Mouse (Mus musculus): ENCODE results near the gene Olfr123. TPM values are rescaled to one million over a fixed set of nuclear protein-coding genes. Genes with fewer than 3 reads are reported as not detected.

Olfr123 gene
- polyA plus RNA-seq (2015; fragmentation: Nextera tagmentation; extraction: Ambion mirVana), result not detected in 2 replicates

DNA sequence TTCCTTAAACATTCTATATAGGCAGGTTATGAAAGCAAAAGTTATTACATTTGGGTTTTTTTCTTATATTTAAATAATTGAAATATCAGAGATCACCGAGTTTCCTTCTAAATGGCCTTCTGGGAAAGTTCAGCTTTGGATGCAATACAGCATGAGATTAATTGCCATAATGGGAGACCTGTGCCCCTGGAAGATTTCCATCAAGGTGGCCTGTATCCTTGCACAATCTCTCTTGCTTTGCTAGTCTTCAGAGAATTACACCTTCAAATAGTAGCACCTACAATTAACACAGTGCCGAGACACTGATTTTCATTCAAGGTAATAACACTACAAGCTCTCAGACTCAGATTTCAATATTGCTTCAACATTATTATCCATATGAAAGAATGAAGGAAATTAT is at the start of gene Olfr123:
Gene Olfr123 (plus strand): TSS at position 301 of the 400 bp plus-strand sequence.

DNA sequence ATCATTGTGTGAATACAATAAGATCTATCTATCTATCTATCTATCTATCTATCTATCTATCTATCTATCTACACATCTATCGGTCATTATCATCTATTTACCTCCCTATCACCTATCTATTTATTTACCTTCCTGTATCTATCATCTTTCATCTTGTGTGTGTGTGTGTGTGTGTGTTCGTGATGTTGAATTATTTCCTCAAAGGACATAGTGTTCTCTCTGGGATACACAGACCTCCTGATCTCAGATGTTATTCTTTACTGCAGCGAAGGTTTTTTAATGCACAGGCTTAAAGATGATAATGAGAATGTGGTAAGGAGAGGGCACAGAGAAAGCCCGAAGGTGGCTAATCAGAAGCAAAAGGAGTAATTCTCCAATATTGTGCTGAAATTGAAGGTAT is 25.0 kb upstream of the Olfr123 start, which contains the start of gene Olfr122:
Gene Olfr122 (plus strand): TSS at position 301 of the 400 bp plus-strand sequence.

DNA sequence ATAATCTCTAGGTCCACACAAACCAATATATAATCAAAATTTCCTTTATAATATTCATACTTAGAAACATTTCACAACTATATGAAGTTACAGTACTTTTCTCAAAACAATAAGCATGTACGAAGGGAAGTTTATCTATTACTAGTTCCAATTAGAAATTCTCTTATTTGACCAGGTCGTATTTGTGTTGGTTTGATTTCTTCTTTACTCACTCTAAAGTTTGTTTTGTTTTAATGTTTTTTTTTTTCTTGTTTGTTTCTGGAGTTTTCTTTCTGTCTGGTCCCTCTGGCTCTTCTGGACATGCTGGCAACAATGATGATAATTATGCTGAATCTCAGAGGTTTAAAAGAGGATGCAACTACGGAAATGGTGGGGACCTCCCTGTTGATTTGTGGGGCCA is 6.3 kb downstream of the Olfr123 start, which contains the start of gene Olfr124:
Gene Olfr124 (plus strand): TSS at position 301 of the 400 bp plus-strand sequence.

DNA sequence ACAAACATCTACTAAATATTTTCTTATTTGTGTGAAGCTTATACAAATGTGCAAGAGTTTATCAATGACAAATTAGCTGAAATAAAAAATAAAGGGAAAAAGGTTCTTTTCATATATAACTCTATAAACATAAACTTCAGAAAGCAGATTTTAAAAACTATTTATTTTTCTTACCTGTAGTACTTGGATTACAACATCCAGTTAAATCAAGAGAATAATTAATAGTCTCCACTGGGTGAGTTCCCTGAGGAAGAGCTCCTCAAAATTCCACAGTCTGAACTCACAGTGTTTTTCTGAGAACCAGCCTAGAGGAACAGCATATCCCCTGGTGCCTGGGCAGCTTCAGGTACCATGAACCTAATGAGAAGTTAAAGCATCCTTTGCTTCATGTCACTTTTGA is 39.3 kb downstream of the Olfr123 start, which contains the start of gene Olfr125:
Gene Olfr125 (plus strand): TSS at position 301 of the 400 bp plus-strand sequence.

DNA sequence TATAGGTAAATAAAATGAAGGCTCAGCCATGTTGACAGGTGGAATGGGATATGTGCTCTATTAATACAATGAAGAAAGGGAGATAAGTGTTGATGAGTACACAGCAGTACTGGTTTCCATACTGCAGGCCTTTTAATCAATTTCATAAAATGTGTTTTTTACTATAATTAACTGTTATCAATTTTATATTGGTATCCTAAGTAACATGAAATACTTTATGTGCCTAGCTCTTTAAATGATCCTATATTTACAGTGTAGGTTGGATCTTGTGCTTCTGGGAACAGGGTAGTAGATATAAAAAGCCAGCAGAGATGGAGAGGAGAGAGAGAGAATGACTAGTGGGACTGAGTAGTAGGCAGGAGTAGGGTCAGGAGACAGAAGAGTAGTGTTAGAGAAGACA is 53.9 kb downstream of the Olfr123 start, which contains the start of gene Olfr126:
Gene Olfr126 (plus strand): TSS at position 301 of the 400 bp plus-strand sequence.

Other genes starting within 250 kb of the Olfr123 start
- gene Olfr112, start 224.1 kb upstream of the Olfr123 start, polyA plus RNA-seq (2015; fragmentation: Nextera tagmentation; extraction: Ambion mirVana), result not detected in 2 replicates
- not detected in 2 replicates for gene Olfr113, start 215.9 kb upstream of the Olfr123 start, polyA plus RNA-seq (2015; fragmentation: Nextera tagmentation; extraction: Ambion mirVana)
- not detected in 2 replicates for gene Olfr114, start 200.8 kb upstream of the Olfr123 start, polyA plus RNA-seq (2015; fragmentation: Nextera tagmentation; extraction: Ambion mirVana)
- gene Olfr115, start 166.4 kb upstream of the Olfr123 start, polyA plus RNA-seq (2015; fragmentation: Nextera tagmentation; extraction: Ambion mirVana), result not detected in 2 replicates
- gene Olfr116, start 166.3 kb upstream of the Olfr123 start, polyA plus RNA-seq (2015; fragmentation: Nextera tagmentation; extraction: Ambion mirVana), result not detected in 2 replicates
- gene Olfr117, start 129.7 kb upstream of the Olfr123 start, polyA plus RNA-seq (2015; fragmentation: Nextera tagmentation; extraction: Ambion mirVana), result not detected in 2 replicates
- gene Olfr118, start 126.5 kb upstream of the Olfr123 start, polyA plus RNA-seq (2015; fragmentation: Nextera tagmentation; extraction: Ambion mirVana), result not detected in 2 replicates
- gene Olfr119, start 97.0 kb upstream of the Olfr123 start, polyA plus RNA-seq (2015; fragmentation: Nextera tagmentation; extraction: Ambion mirVana), result not detected in 2 replicates
- not detected in 2 replicates for gene Olfr120, start 71.7 kb upstream of the Olfr123 start, polyA plus RNA-seq (2015; fragmentation: Nextera tagmentation; extraction: Ambion mirVana)
- not detected in 2 replicates for gene Olfr121, start 44.7 kb upstream of the Olfr123 start, polyA plus RNA-seq (2015; fragmentation: Nextera tagmentation; extraction: Ambion mirVana)
- not detected in 2 replicates for gene Olfr122, start 24.9 kb upstream of the Olfr123 start, polyA plus RNA-seq (2015; fragmentation: Nextera tagmentation; extraction: Ambion mirVana)
- not detected in 2 replicates for gene Olfr124, start 6.4 kb downstream of the Olfr123 start, polyA plus RNA-seq (2015; fragmentation: Nextera tagmentation; extraction: Ambion mirVana)
- gene Olfr125, start 39.4 kb downstream of the Olfr123 start, polyA plus RNA-seq (2015; fragmentation: Nextera tagmentation; extraction: Ambion mirVana), result not detected in 2 replicates
- not detected in 2 replicates for gene Olfr126, start 54.0 kb downstream of the Olfr123 start, polyA plus RNA-seq (2015; fragmentation: Nextera tagmentation; extraction: Ambion mirVana)
- gene Olfr127, start 106.9 kb downstream of the Olfr123 start, polyA plus RNA-seq (2015; fragmentation: Nextera tagmentation; extraction: Ambion mirVana), result not detected in 2 replicates
- gene Olfr128, start 127.0 kb downstream of the Olfr123 start, polyA plus RNA-seq (2015; fragmentation: Nextera tagmentation; extraction: Ambion mirVana), result not detected in 2 replicates
- gene Olfr761, start 159.6 kb downstream of the Olfr123 start, polyA plus RNA-seq (2015; fragmentation: Nextera tagmentation; extraction: Ambion mirVana), result not detected in 2 replicates